Mouse (Mus musculus) embryo, embryonic 11 days (tissue): ENCODE measurements around the gene Cabp1.

ENCODE experiments used
- DNase-seq: peaks from one replicate; pipeline ENCODE4 v3.0.0-alpha.2; 2015

Cabp1 gene

DNA sequence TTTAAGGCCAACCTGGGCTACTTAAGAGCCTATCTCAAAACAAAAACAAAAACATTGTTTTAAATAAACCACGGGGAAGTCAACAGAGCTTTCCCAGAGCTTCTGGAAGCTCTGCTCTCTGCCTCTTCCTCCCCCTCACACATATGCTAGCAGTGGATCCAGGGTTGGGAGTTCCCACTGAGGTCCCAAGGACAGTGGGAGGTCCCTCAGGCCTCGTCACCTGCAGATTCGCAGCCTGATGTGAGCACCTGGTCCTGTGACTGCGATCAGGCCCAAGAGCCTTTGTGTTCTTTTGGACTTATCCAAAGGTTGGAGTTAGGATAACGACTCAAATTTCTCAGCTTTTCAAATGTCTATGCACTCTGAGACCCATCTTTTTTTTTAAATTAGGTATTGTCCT is 14.4 kb upstream of the Cabp1 start:
- DNase-seq: no peak

DNA sequence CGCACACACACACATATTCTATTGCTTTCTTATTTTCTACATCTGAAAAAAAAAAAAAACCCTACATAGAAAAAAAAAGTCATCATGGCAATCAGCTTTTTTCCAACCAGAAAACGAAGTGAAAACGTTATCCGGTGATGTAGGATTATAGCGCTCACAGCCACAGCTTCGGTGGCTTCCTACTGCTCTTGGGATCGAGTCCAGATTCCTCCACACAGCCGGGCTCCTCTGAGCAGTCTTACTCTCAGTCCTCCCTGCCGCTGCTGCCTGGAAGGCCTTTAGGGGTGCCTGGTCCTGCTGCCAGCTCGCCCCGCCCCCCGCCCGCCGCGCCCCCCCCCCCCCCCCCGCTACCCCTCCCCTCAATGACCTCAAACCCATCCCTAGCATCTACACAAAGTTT is 13.7 kb upstream of the Cabp1 start:
- DNase-seq: no peak

DNA sequence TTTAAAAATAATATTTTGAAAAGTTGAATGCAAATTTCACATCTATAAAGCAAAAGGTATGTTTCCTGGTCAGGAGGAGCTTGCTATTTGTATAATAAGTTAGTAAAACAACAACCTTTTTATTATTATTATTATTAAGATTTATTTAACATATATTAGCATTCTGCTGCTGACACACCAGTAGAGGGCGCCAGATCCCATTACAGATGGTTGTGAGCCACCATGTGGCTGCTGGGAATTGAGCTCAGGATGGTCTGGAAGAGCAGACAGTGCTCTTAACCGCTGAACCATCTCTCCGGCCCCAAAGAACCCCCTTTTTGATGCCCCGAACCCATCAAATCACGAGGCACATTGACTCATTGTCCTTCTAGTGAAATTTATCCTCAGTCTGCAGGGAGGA is 13.1 kb upstream of the Cabp1 start:
- DNase-seq: no peak

DNA sequence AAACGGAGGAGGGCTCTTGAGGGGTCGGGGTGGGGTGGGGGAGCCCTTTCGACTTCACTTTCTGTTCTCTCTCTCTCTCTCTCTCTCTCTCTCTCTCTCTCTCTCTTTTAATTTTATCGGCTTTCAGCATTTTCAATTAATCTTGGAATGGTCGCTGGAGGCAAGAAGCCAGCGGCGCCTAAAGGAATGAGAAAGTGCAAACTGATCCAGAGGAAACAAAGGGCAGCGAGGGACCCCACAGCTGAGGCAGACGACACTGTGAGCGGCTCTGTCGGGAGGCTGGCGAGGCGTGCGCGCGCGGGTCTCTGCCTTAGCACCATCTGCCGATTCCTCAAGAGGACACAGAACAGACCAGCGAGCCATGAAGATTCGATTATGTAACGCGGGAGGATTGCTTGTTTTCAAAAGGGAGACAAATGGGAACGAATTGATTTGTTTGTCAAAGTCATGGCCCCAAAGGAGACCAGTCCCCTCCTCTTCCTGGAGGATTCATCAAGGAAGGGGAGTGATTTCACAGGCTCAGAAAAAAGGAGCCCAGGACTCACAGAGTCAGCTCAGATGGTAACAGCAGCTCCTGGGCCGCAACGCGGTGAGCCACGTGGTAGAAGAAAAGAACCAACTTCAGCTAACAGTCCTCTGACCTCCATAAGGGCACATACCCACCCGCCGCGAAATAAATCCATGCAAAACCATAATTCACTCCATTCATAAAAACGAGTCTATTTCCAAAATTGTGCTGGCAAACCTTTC is 10.6 kb upstream of the Cabp1 start:
- DNase-seq: peak; percentile 87

DNA sequence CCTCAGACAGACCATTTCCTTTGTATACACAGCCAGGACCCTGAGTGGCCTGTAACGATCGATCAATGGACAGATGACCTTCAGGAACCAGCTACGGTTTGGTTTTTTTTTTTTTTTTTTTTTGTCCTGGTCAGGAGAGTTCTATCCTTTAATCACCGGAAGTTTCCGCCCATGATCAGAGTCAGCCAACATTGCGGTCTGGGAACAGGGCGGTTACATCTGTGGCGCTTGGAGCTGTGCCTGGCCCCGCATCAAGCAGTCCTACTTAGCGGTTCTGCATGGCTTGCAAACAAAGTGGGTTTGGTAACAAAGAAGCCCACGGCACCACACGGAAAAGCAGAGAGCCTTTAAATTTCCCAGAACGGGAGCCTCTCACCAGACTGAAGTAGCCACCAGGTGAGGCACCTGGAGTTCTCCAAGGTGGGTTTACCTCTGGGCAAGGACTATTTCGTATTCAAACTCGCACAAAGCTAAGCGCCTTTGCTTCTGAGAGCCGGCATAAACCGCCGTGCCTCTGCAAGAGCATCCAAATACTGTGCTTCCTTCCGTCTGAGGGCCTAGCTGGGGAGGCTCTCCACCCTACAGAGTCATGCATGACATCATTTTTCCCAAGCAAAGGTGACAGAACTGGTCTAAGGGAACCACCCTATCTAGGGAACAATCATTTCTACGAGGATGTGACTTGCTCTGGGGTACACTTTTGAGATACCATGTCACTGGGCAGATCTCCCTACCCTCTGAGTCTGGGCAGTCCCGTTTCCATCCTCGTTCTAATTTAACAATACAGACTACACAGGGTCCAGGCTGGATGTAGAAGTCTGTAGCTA is 9.8 kb upstream of the Cabp1 start:
- DNase-seq: peak; percentile 57

DNA sequence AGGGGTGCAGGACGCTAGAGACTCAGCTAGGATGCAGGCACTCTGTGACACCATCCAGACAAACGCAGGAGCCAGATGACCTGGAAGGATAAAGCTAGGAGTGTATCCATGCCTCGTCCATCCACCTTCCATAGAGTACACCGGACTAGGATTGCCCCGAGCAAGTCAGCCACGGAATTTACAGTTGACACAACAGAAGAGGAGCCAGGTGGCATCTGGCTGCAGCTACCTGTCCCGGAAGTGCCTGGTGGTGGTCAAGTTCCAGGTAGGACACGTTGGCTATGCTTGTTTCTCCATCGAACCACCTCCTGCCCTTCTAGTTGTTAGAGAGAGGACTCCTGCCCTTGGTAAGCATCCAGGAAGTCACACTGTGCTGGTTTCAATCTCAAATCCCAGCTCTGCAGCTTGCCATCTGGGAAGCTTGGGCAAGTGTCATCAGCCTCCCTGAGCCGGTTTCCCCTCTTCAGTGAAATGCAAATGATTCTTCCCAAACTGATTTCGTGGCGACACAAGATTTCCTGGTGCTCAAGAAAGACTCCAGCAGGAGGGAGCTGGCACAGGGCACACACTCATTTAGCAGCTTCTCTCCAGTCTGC is 543 bp upstream of the Cabp1 start:
- no peak for DNase-seq

DNA sequence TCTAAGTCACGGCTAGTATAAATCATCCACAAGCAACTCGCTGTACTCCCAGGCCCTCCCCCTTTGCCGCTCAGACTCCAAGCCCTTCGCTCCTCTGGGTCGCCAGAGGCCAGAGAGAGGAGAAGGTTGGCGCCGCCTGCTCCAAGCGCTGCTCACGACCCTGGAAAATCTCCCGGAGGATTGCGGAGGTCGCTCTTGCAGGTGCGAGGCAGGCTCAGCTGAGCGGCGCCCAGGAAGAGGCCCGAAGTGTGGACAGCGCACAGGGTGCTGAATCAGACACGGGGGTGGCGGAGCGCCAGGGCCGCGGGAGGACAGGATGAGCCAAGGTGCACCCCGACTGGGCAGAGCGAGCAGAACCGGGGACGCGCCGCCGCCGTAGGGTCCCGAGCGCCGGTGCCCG is 955 bp downstream of the Cabp1 start:
- DNase-seq: peak; percentile 57

DNA sequence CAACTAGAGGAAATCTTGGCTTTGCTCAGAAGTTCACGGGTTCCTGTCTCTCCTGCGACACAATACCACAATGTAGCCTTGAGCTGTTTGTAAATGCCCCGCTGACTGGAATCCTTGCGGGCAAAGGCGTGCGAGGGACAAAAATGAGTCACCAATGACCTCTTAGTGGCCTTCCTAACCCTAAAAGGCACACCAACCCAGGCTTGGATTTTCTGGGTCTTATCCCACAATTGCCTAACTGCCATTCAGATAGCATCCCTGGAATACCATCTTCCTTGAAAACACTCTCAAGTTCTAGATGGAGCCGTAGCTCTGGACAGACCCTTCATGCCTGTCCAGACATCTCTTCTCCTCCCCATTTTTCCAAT is 1.4 kb downstream of the Cabp1 start:
- DNase-seq: no peak

DNA sequence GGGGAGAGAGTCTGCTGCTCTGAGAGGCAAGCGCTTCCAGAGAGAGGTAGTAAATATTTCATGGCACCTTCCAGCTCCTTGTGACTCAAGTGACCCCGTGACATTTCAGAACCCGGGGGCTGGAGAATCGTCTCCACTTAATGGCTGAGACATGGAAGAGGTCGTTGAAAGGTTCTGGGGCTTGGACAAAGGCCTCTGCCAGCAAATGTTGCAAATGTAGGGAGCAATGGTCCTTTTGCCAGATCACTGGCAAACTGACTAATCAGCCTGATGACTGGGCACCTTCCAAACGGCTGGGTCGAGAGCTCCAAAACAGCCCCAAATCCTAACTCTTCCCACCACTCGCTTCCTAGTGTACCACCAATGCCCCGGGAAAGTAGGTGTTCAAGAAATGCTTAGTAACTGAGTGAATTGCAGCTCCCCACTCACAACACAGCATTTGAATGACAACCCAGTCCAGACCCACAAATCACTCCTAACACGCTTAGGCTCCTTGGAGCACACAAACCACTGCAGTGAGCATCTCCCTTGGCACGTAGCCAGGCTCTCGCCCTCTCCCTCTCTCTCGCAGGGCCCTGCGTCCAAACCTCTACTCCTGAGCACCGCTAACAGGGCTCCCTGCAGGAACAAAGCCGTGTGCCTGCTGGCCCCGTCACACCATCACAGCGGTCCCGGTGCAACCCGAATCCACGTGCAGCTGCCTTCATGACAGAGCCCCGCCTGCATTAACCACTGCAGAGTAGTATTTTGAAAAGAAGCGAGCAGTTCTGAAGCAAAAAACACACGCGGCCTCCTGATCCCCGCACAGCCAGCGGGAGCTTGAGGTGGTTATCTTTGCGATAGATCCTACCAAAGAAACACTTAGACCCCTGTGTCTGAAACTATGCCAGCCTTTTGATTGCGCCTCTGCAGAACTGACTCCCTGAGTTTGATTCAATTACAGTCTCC is 2.0 kb downstream of the Cabp1 start:
- peak; percentile 44 for DNase-seq

DNA sequence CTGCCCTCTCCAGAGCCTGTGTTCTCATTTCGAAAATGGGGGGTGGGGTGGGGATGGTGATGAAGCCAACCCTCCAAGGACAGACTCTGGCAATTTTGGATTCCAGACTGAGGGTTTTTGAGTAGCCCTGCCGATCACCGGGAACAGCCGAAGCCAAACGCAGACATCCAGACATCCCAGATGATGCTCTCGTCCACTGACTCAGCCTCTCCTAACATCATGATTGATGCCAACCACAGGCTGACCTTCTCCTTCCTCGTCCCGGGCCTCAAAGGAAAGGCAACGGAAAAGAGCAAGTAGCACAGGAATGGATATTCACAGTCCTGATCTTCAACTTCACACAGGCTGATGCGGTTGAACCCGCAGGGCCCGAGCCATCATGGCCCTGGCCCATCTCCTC is 4.1 kb downstream of the Cabp1 start:
- no peak for DNase-seq

DNA sequence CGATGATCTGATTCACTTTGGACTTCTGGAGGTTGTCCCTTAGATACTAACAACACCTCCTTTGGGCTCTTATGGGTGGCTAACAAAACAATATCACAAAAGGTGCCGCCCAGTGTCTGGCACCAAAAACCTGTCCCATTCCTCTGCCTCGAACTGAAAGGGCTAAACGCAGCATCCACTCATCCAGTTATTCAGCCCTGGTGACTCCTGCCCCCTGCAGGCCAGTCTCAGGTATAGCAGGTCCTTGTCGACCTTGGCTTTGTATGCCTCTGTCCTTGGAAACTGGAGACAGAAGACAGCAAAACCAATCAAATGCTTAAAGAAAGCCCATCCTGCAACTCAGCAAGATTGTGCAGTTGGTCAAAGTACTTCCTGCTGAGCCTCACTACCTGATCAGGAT is 5.4 kb downstream of the Cabp1 start:
- DNase-seq: peak; percentile 46

DNA sequence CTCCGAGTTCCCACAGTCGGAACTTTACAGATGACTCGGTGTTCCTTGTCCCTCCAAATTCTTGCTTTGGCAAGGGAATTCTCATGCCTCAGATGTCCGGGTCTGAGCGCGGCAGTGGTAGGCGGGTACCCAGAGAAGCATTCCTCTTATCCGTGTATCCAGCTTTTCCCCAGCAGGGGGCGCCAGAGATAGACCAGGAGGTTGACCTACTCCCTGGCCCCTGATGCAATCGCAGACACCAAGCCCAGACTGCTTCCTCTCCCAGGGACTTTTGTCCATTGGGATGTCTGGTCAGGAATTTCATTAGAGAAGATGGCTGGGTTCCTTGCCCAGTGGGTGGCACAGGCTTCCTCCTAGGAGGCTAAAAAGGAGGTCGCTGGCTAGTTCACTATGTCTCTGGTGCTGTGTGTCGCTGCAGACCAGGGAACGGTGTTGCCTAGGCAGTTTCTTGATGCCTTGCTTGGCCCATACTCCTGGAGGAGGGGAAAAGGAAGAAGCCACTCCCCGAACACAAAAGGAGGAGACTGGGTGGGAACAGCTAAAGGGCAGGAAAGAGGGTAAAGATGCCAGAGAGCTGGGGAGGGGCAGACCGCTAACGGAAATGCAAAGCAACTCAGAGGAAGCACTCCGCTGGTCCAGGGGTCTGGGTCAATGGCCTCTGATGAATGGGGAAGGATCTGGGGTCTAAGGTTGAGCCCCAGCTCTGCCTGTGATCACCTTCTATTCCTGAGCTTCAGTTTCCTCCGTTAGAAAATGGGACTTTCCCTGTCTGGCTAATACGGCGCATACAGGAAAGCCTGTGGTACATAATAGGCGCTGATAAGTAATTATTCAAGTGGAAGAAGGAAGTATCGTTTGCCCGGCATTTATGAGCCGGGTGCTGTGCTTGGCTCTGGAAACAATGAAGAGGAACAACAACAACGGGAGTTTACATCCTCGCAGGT is 6.7 kb downstream of the Cabp1 start:
- peak; percentile 92 for DNase-seq

DNA sequence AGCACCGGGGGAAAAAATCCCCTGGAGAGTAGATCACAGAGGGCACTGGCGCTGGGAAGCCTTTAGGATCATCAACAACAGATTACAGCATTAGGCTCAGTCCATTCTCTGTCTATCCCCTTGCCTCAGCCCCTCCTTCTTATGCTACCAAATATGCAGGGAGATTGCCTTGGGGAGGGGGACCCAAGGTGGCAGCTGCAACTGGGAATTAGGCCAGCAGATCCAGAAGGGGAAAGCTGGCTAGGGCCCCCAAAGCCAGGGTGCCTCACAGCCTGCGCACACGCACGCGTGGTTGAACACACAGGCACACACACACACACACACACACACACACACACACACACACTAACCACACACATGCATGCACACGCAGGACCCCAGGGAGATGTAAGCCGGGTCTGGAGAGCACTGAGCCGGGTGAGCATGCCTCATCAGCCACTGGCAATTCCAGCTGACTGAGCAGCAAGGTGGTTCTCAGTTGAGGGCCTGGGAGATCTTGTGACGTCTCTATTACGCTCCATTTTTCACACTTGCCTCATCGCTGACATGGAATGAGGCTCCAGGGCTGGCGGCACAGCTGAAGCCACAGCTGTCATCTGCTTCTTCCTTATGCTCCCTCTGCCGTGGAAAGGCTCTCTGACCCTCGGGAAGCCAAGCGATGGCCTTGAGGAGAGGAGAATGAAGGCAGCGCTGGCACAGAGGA is 7.7 kb downstream of the Cabp1 start:
- peak; percentile 48 for DNase-seq

DNA sequence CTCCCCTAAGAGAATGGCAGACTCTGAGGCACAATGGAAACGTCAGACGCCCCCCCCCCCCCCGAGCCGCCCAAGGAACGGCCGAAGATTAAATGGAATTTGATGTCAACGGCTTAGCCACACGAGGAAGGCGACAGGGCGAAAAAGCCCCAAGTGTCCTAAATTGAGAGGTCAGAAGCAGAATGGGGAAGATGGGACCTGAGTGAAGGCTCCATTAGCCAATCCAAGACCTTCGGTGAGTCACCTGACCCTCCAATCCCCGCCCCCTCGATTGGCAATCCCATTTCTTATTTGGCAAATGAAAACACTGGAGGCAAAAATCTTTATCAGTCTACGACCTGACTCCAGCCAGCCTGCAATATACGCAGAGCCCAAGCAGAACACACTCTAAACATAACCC is 9.5 kb downstream of the Cabp1 start:
- DNase-seq: peak; percentile 59

DNA sequence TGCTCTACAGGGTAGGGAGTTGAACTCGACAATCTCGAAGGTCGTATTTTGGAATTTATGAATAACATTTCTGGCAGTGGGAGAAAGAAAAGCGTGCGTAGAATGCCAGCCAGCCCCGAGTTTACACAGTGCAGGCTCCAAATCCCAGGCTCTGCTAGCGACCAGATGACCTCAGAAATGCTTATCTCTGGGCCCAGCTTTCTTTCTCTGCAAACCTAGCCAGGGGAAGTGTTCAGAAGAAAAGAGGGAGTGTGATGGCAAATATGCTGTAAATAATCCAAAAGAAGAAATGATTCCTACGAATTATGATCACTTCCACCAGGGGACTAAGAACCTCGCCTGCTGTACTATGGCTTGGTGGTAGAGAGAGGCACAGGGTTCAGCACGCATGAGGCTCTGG is 10.7 kb downstream of the Cabp1 start:
- no peak for DNase-seq

DNA sequence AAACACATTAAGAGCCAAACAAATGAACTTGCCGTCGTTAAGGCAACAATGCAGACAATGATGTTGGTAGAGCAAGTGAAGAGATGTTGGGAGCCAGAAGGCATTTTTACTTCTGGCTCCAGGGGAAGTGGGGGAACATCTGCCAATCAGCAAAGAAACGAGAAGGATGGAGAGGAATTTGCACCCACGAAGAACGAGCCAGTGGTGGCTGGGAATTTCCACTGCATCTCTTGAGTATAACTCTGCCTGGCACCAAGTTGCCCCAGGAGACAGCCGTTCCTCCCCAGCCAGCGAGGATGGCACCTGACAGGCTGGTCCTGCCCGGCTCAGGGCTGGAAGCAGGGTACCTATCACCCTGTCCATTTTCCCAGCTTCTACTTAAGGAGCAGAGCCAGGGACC is 11.3 kb downstream of the Cabp1 start:
- no peak for DNase-seq

DNA sequence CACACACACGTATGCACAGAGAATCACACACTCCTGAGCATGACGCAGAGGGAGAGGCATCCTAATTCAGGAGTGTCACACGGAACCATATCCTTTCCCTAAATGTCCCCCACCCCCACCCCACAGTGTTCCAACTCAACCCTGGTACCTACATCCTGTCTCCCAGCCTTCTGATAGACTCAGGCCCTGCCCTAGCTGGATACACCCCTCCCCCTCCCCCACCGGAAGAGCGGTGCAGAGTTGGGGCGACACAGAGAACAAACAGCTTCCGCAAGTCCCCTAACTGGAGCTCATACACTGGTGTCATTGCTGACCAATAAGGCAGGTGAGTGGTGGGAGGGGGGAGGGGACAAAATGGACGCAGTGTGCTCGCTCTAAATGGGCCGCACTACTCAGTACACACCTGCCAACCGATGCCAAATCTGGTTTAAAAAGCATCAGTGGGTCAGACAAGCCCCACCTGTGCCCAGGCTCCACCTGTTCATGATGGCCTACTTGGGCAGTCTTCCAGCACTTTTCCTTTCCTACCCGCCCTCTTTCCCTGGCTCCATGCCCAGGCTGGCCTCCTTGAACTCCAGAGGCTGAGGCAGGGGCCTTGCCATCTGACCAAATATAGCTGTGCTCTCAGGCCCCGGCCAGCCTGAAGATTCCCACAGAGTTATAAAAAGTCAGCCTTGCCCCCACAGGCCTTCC is 12.8 kb downstream of the Cabp1 start:
- DNase-seq: no peak

DNA sequence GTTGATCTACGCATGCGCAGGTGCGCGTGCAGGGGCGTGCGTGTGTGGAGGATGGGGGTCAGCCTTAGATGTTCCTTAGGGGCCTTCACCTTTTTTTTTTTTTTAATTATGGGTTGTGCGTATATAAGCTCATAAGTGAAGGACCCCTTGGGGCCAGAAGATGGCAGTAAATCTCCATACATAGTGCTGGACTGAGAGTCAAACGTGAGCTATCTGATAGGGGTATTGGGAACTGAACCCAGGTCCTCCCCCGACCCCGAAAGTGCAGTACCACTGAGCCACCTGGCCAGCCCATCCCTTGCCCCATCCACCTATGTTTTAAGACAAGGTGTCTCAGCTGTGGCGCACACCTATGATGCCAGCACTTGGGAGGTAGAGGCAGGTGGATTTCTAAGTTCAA is 14.6 kb downstream of the Cabp1 start:
- DNase-seq: no peak

DNA sequence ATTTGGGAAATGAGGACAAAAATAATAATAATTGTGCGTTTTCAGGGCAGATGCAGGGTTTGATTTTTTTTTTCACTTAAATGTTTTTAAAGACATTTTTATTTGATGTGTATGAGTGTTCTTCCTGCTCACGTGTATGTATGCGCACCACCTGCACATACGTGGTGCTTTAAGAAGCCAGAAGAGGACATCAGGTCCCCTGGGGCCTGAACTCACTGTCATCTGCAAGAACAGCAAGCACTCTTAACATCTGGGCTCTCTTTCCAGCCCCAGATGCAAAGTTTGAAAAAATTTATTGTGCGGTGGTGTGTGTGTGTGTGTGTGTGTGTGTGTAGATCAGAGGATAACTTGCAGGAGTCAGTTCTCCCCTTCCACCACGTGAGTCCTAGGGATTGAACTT is 16.3 kb downstream of the Cabp1 start:
- DNase-seq: no peak

DNA sequence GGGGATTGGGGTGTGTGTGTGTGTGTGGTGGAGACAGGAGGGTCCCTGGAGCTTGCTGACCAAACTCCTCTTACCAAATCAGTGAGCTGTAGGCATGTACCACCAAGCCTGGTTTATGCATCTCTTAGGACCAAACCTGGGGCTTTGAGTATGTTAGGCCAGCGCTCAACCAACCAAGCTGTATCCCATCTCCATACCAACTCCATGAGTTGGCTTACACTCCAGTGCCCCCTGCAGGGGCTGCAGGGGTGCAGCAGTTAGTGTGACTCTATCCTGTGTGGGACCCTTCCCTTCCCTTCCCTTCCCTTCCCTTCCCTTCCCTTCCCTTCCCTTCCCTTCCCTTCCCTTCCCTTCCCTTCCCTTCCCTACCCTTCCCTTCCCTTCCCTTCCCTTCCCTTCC is 19.6 kb downstream of the Cabp1 start:
- no peak for DNase-seq

DNA sequence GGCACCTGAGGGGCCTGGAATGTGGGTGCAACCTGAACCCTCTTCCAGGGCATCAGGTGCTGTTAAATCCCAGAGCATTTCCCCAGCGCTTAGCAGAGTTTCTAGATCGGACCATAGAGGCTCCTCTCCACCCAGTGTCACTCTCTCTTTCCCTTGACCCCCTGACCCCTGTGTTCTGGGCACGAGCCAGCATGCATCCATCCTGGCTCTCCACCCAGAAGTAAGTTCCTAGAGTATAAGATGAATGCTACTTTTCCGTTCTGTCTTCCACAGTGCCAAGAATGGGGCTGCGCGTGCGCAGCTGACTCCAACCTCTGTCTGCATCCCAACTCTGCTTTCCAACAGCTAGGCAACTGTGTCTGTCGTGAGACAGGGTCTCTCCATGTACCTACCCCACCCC is 24.0 kb downstream of the Cabp1 start:
- DNase-seq: no peak
